Mouse (Mus musculus) midbrain, postnatal 0 days (tissue): ENCODE measurements around the gene Itga2. TPM values are rescaled to one million over a fixed set of nuclear protein-coding genes. Genes with fewer than 3 reads are reported as not detected.

Experiments
- ATAC-seq: fragments of 200-750 bp; cut with Nextera tagmentation; 2 replicates; pipeline ENCODE4 v1.8.0; 2017; ENCODE audit warnings: moderate number of reproducible peaks, mild to moderate bottlenecking, moderate TSS enrichment, moderate library complexity; ENCODE audit not compliant: low FRiP score
- DNase-seq: peaks from one replicate; pipeline ENCODE4 v3.0.0-alpha.2; 2015; ENCODE audit warnings: low spot score
- H3K27ac ChIP-seq: fragments of 300-500 bp; sonication (generic); 2 replicates; pipeline ENCODE4 v1.5.1; 2014; ENCODE audit warnings: low read depth, mild to moderate bottlenecking, low read length, mixed read lengths
- H3K27me3 ChIP-seq: fragments of 300-500 bp; sonication (generic); 2 replicates; pipeline ENCODE4 v1.6.1; 2014; ENCODE audit warnings: low read length, control low read depth, mixed read lengths; ENCODE audit not compliant: insufficient read depth
- H3K36me3 ChIP-seq: fragments of 300-500 bp; sonication (generic); 2 replicates; pipeline ENCODE4 v1.6.1; 2014; ENCODE audit warnings: low read length, control low read depth, mixed read lengths; ENCODE audit not compliant: insufficient read depth
- H3K4me1 ChIP-seq: fragments of 300-500 bp; sonication (generic); 2 replicates; pipeline ENCODE4 v1.6.1; 2014; ENCODE audit warnings: mild to moderate bottlenecking, control low read depth, antibody characterized with exemption, low read length, mixed read lengths; ENCODE audit not compliant: insufficient read depth
- H3K4me2 ChIP-seq: fragments of 300-500 bp; sonication (generic); 2 replicates; pipeline ENCODE4 v1.6.1; 2014; ENCODE audit warnings: low read depth, mild to moderate bottlenecking, low read length, mixed read lengths; ENCODE audit not compliant: poor library complexity, severe bottlenecking
- H3K4me3 ChIP-seq: fragments of 300-500 bp; sonication (generic); 2 replicates; pipeline ENCODE4 v1.5.1; 2014; ENCODE audit warnings: low read depth, mild to moderate bottlenecking, low read length, moderate library complexity
- H3K9ac ChIP-seq: fragments of 300-500 bp; sonication (generic); replicated peaks from 2 replicates; pipeline ENCODE4 v1.6.1; 2014; ENCODE audit warnings: mild to moderate bottlenecking, low read length, moderate library complexity, mixed read lengths; ENCODE audit not compliant: poor library complexity, severe bottlenecking
- H3K9me3 ChIP-seq: fragments of 300-500 bp; sonication (generic); 2 replicates; pipeline ENCODE4 v1.6.1; 2016; ENCODE audit warnings: low read length, control low read depth
- CTCF ChIP-seq: IDR thresholded peaks from 2 replicates; pipeline ENCODE4 v1.5.1; 2016; ENCODE audit warnings: antibody characterized with exemption, mild to moderate bottlenecking
- WGBS: fragments of 180-500 bp; shearing (Covaris S2); extraction: QIAGEN DNeasy Blood & Tissue Kit; methylation state at CpG from one replicate; pipeline ENCODE4 v1.1.7; 2014; 5-methylcytosine and 5-hydroxymethylcytosine counted together
- polyA plus RNA-seq: library from polyadenylated mRNA; unstranded; fragments of >200 nt; fragmentation: Nextera tagmentation; extraction: Ambion mirVana; gene quantifications from 2 replicates; pipeline ENCODE4 v1.2.1, GENCODE M21; 2015
- total RNA-seq: library from RNA; depleted of rRNA; stranded (reverse); fragments of >200 nt; gene quantifications from 2 replicates; pipeline ENCODE4 v1.2.3, GENCODE M21; 2014; rRNA removed

The Itga2 gene
- total and polyA plus RNA-seq, 2 experiments from 2014 or later, result 0.31 to 1.1 TPM

DNA sequence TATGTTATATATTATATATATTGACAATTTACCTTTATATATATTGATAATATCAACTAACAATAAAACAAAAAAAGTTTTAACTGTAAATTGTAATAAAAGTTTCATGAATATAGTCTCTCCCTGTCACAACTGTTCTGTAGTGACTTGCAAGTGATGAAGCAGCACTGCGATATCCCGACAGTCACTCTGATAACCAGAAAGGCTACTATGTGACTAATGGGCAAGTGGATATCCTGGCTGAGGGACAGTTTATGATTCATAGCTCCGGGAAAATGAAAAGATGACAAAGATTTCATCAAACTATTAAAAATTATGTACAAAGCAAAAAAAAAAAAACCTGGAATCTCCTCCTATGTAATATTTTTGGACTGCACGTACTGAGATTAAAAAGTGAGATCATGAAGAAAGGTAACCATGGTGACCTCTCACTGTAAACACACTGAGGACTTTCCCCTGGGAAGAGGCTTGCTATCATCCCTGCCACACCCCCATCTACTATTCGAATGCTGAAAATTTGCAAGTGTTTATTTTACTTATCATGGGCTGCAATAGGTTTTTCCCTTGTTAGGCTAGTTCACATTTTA is 122.2 kb downstream of the Itga2 start:
- TF ChIP-seq CTCF, result no peak
- no peaks in the 10 kb centered on the region for H3K36me3 ChIP-seq
- H3K9me3 ChIP-seq, result no peaks in the 10 kb centered on the region
- no peak overlapping the region for H3K9ac ChIP-seq
- no peak for DNase-seq
- H3K27me3 ChIP-seq, result no peaks in the 10 kb centered on the region
- no peak overlapping the region for H3K27ac ChIP-seq
- H3K4me2 ChIP-seq, result no peak overlapping the region
- no peak for ATAC-seq
- WGBS, result 87% methylated on average over 5 of the region's 5 CpGs
- H3K4me3 ChIP-seq, result no peak overlapping the region
- H3K4me1 ChIP-seq, result no peaks in the 10 kb centered on the region

DNA sequence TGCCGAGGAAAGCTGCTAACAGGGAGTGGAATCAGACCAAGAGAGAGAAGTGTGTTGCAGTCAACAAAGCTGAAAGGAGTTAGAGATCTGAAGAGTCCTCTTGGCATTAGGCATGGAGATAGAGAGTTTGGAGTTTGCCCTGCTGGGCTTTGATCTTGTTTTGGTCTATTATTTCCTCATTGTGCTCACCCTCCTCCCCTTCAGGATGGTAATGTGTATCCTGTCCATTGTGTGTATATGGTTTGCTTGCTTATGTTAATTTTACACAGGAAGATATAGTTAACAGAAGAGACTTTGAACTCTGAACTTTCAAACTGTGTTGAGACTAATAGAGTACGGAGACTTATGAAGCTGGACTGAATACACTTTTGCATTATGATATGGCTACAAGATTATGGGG is 128.9 kb downstream of the Itga2 start:
- Histone ChIP-seq H3K9ac (no peak overlapping the region), H3K27ac (no peak overlapping the region), H3K4me2 (no peak overlapping the region), H3K9me3 (no peaks in the 10 kb centered on the region), H3K36me3 (no peaks in the 10 kb centered on the region), H3K27me3 (no peaks in the 10 kb centered on the region), H3K4me3 (no peak overlapping the region), H3K4me1 (no peaks in the 10 kb centered on the region)
- no peak for TF ChIP-seq CTCF
- no peak for ATAC-seq
- WGBS, result 69% methylated on average over 2 of the region's 2 CpGs
- DNase-seq, result no peak

DNA sequence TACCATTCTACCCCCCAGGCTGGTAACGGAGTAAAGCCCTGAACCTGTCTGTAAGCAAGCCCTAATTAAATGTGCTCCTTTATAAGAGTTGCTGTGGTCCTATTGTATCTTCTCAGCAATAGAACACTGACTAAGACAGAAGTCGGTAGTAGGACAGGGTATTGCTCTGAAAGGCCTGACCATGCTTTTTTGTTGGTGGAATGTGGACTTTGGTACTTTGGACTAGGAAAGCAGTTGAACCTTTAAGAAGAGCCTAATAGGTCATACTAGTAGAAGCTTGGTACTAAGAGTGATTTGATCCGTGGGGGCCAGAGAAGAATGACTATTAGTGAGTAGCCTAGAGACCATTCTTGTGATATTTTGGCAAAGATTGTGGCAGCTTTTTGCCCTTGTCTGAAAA is 130.0 kb downstream of the Itga2 start:
- no peak for TF ChIP-seq CTCF
- H3K27me3 ChIP-seq, result no peaks in the 10 kb centered on the region
- DNase-seq (no peak), ATAC-seq (no peak)
- H3K4me2 ChIP-seq, result no peak overlapping the region
- H3K4me3 ChIP-seq, result no peak overlapping the region
- H3K9ac ChIP-seq, result no peak overlapping the region
- WGBS, result 81% methylated on average over 3 of the region's 3 CpGs
- no peaks in the 10 kb centered on the region for H3K36me3 ChIP-seq
- H3K27ac ChIP-seq, result no peak overlapping the region
- 0 out of 2 replicates have a peak, but pooled peaks cover 3% of the 10 kb centered on the region for H3K9me3 ChIP-seq
- H3K4me1 ChIP-seq, result no peaks in the 10 kb centered on the region

DNA sequence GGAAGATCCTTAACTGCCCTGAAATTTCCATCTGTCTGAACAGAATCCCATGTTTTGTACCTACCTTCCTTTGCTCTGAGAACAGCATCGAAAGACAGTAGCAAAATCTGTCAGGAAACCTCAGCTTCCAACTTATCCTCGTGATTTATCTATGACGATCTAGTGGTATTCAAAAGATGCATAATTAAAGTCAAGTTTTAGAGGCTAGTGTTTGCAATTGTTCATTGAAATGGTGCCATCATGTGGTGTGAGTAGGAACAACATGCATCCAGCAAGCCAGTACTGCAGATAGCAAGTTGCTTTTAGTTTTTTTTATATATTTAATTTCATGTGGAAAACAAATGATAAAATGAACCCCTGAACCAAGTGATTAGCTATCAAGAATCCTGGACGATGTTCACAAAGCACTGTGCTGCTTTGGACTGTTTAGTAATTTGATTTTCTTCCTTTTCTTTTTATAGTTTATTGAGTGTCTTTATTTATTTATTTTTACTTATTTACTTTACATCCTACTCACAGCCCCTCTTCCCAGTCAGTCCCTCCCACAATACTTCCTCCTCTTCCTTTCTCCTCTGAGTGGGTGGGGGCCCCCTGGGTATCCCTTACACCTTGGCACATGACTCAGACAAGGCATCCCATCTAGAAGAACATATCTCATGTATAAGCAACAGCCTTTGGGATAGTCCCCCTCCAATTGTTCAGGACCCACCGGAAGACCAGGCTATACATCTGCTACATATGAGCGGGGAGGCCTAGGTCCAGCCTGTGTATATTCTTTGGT is 138.5 kb downstream of the Itga2 start:
- peak; percentile 73 for DNase-seq
- Histone ChIP-seq H3K4me1 (no peaks in the 10 kb centered on the region), H3K9me3 (0 out of 2 replicates have a peak, but pooled peaks cover 3% of the 10 kb centered on the region), H3K4me2 (no peak overlapping the region), H3K9ac (no peak overlapping the region), H3K4me3 (no peak overlapping the region), H3K27ac (no peak overlapping the region), H3K36me3 (no peaks in the 10 kb centered on the region), H3K27me3 (no peaks in the 10 kb centered on the region)
- TF ChIP-seq CTCF, result peak; percentile 88
- peak; percentile 28; the same call in 1 of the 2 replicates for ATAC-seq
- WGBS, result 38% methylated on average over 6 of the region's 6 CpGs

DNA sequence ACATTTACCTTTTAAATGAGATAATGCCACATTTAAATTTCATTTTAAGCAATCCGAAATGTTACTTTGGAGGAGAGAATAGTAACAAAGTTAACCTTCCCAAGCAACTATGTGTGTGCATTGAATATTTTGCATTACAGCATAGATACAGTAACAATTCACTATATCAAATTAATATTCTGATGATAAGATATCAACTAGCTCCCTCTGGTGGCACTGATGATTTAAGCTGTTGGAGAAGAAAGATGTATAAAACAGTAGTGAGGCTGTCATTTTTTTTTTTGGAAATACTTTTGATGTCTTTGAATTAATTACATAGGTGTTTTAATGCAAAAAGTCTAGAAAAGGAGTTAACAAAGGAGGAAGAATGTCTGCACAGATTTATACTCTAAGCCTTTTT is 140.4 kb downstream of the Itga2 start:
- no peaks in the 10 kb centered on the region for H3K9me3 ChIP-seq
- no peak overlapping the region for H3K4me3 ChIP-seq
- TF ChIP-seq CTCF, result peak; percentile 75
- H3K36me3 ChIP-seq, result no peaks in the 10 kb centered on the region
- no peaks in the 10 kb centered on the region for H3K4me1 ChIP-seq
- H3K9ac ChIP-seq, result no peak overlapping the region
- H3K27ac ChIP-seq, result no peak overlapping the region
- no peak for ATAC-seq
- peak; percentile 63 for DNase-seq
- WGBS, result 84% methylated on average over 1 of the region's 1 CpGs
- no peaks in the 10 kb centered on the region for H3K27me3 ChIP-seq
- no peak overlapping the region for H3K4me2 ChIP-seq

Other genes with a start within 250 kb of the Itga2 start
- gene Mocs2, start 113.9 kb downstream of the Itga2 start, total RNA-seq, result 55.5 and 62.9 TPM in 2 replicates
- gene Mocs2, start 113.9 kb downstream of the Itga2 start, polyA plus RNA-seq, result 129 TPM in 2 replicates
- 5.7 and 14.1 TPM in 2 replicates for gene Pelo, start 158.1 kb upstream of the Itga2 start, total RNA-seq
- gene Pelo, start 158.1 kb upstream of the Itga2 start, polyA plus RNA-seq, result 6.0 and 7.0 TPM in 2 replicates
- gene Gm49395, start 169.8 kb upstream of the Itga2 start, total RNA-seq, result 3.1 TPM in 1 of 2 replicates, not detected in the other
- gene Gm49395, start 169.8 kb upstream of the Itga2 start, polyA plus RNA-seq, result 3.4 TPM in 2 replicates
- gene Itga1, start 169.9 kb upstream of the Itga2 start, total RNA-seq, result 8.5 and 8.7 TPM in 2 replicates
- 3.0 and 3.6 TPM in 2 replicates for gene Itga1, start 169.9 kb upstream of the Itga2 start, polyA plus RNA-seq